ENCODE assay signal across 1 mouse cellular context in the genomic region with DNA sequence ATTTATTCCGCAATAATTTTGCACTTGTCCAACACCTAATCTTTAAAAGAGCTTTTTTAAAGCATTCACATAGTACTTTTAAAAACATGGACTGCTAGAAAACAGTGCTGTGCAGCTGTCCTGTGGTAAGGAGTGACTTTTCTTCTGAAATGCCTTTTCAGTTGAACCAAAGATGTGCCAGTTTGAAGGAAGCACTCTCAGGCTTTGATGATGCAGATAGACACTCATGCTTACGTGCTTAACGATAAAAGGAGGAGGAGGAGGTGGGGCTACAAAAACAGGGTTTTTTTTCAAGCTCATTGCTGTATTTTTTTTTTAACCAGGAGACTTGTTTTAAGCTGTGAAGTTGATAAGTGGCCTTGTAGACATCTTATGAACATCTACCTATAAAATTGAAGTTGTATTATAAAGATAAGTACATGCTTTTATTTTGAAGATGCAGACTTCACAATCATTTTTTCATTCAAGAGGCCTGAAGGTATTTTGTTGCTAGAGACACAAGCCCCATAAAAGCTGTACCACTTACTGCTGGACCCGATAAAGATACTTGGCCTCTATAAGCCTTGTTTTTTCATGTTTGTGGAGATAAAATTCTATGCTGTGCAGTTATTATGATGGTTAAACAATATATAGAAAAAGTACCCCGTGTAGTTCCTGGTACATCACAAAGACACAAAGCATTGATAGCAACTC.
TF ChIP-seq lines count a peak whose summit lies in the region.

No protein-coding gene starts in this region.

TF ChIP-seq in MEL, 35 proteins besides CTCF, POLR2A, EP300 and RAD21 (continued from another document):
- TF ChIP-seq GABPA (IDR thresholded peaks at IDR 0.05; ENCODE audit: low read depth, low read length), result no peak
- TF ChIP-seq ETS1 (IDR thresholded peaks at IDR 0.05; ENCODE audit: low read depth, low read length), result peak; percentile 74
- 0 out of 2 replicates have a peak, but pooled peaks have one; percentile 18 for TF ChIP-seq TBP (IDR thresholded peaks at IDR 0.05; ENCODE audit: low read depth, low read length)
- no peak for TF ChIP-seq JUND (IDR thresholded peaks at IDR 0.05; ENCODE audit: low read depth, low read length)
- TF ChIP-seq RCOR1 (IDR thresholded peaks at IDR 0.05; ENCODE audit: low read depth, low read length), result peak; percentile 30; the same call in 1 of the 2 replicates
- no peak for TF ChIP-seq POLR2AphosphoS5 (IDR thresholded peaks at IDR 0.05; ENCODE audit: borderline replicate concordance, low read depth, low read length)
- no peak for TF ChIP-seq ZC3H11A (IDR thresholded peaks at IDR 0.05; ENCODE audit: low read depth, low read length)
